Mouse (Mus musculus) gastrocnemius, postnatal 36 days (tissue): Measurements from ENCODE around the gene Gmfb. TPM values are rescaled to one million over a fixed set of nuclear protein-coding genes. Genes with fewer than 3 reads are reported as not detected.

Source experiments
- total RNA-seq, 2 experiments: library from RNA; stranded (reverse); gene quantifications; 2 replicates each; pipeline ENCODE4 v1.2.3; 2021

The Gmfb gene
- total RNA-seq, 2 experiments from 2014 or later, result 16.2 to 18.5 TPM

Other genes starting within 250 kb of the Gmfb start
- gene Cdkn3, start 61.7 kb downstream of the Gmfb start, total RNA-seq, result under 1 TPM; 0.30 to 0.59 TPM
- gene Cnih1, start 33.8 kb downstream of the Gmfb start, total RNA-seq, result 10 to 100 TPM; 49.2 to 54.3 TPM
- gene Cgrrf1, start 9.9 kb upstream of the Gmfb start, total RNA-seq, result 10 to 100 TPM; 41.2 to 48.1 TPM
- gene Samd4, start 60.6 kb upstream of the Gmfb start, total RNA-seq, result 10 to 100 TPM; 37.4 to 45.7 TPM